Mouse (Mus musculus): ENCODE measurements around the gene Plac1.

GRCm38 (mm10) chrX:53204690-53205311 lies 35.1 kb downstream of the Plac1 start:
- TF ChIP-seq CTCF (IDR thresholded peaks at IDR 0.05; ENCODE audit: insufficient read depth, low read depth, low read length) (no peak), POLR2A (IDR thresholded peaks at IDR 0.05; ENCODE audit: insufficient read depth, low read depth, low read length) (no peak)
